Mouse (Mus musculus) lung, postnatal 14 days (tissue): Measurements from ENCODE around the gene Slirp.
A peak's percentile ranks its signal among the peaks of the same experiment; 100 is the strongest.
"Not testable (repeated sequence)": the region's sequence is repeated elsewhere in the genome, so short reads cannot be mapped to it uniquely, and the experiment has no call there.

Experiments
- DNase-seq: peaks from one replicate; pipeline ENCODE4 v3.0.0; 2021

Gene Slirp

GRCm38 (mm10) chr12:87442177-87443114 is 1.2 kb upstream of the Slirp start:
- no peak for DNase-seq

- DNase-seq: no peak
These were observed 489 bp upstream of the Slirp start for GRCm38 (mm10) chr12:87443115-87443699.

- no peak for DNase-seq
These were observed 515 bp downstream of the Slirp start for GRCm38 (mm10) chr12:87444211-87444610.

DNA sequence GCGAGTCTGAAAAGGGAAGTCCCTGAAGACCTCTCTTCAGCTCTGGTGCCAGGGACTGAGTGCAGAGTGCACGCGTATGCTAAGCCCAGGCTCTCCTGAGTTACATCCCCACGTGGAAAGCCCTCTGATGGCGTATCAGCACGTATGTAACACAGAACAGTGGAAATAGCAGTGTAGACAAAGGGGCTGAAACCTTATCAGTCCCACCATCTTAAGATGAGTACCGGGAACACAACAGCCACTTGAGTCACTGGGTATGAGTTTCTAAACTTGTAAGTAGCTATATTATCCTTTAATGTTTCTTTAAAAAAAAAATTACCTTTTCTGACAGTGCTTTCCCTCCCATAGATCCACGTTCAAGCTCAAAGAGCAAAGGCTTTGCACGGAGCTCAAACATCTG is 5.8 kb downstream of the Slirp start:
- no peak for DNase-seq

DNA sequence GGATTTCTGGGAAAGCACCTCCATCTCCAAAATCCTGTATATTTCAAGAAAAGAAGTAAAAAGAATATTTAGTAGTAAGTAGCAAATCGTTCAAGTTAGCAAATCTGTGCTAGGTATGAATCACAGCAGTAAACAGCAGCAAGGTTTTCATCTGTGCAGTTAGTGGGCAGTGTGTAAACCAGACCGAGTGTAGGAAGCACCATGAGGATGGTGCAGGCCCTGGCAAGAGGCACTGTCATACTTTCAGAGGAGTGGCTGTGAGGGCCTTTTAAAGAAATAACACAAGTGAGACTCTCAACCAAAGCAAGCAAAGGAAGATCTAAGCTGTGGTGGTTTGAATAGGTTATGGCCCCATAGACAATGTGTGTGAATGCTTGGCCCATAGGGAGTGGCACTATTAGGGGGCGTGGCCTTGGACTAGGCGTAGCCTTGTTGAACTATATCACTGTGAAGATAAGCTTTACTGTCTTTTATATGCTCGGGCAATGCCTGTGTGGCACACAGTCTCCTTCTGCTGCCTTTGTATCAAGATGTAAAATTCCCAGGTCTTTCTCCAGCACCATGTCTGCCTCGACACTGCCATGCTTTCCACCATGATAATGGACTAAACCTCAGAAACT is 21.1 kb downstream of the Slirp start:
- DNase-seq: no peak

- DNase-seq: no peak
These were observed 26.8 kb downstream of the Slirp start for GRCm38 (mm10) chr12:87470263-87471136.

GRCm38 (mm10) chr12:87471421-87471963 is 27.8 kb downstream of the Slirp start:
- no peak for DNase-seq

GRCm38 (mm10) chr12:87471964-87472786 is 28.5 kb downstream of the Slirp start, which contains the start of gene Snw1:
Gene Snw1, minus strand, starts transcription at chr12:87472274.
- DNase-seq: peak; percentile 95

- no peak for DNase-seq
These were observed 31.1 kb downstream of the Slirp start for GRCm38 (mm10) chr12:87474756-87475155.

DNA sequence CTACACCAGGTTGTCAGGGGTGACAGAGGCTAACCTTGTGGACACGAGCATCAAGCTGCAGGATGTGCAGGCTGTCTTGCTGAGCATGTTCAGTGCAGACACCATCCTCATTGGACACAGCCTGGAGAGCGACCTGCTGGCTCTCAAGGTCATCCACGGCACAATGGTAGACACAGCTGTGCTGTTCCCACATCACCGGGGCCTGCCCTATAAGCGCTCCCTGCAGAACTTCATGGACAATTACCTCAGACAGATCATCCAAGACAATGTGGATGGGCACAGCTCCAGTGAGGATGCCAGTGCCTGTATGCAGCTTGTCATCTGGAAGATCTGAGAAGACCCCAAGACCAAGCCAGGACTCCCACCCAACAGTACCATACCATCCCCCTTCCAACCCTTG is 38.8 kb downstream of the Slirp start:
- DNase-seq: not testable (repeated sequence)

DNA sequence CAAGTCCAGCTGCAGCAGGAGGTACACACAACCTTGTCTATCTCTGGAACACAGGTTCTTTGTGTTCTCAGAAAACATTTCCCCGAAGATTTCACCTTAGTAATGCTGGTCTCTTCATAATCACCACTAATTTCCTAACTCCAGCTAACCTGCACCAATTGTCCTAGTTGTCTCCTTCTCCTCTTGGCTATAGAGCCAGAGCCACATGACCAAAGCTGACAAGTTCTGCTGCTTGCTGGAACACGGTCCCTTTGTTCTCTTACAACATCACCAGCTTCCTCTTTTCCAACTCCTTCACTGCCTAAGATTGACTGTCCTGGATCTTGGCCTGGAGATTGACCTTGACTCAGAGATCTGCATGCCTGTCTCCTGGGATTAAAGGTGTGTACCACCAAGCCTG is 45.0 kb downstream of the Slirp start:
- DNase-seq: not testable (repeated sequence)

DNA sequence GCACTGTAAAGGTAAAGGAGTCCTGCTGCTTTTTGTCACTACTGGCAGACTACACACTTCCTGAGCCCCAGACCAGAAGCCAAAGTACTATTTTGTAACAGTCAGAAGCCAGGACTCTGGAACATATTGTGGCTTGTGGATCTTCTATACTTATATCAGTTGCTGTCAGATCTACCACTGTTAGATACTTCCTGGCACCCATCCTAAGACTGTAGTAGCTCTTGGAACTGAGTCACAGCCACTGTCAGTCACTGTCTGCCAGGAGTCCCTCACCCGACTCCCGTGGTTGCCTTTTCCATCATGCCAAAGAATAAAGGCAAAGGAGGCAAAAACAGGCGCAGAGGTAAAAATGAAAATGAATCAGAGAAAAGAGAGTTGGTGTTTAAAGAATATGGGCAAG is 50.7 kb downstream of the Slirp start, which contains the start of gene Gm5788:
TSS of gene Gm5788 (plus strand) at position 301 of the 400 bp plus-strand sequence.
- DNase-seq: not testable (repeated sequence)
